Mouse (Mus musculus) spleen, adult 18-20 months (tissue): ENCODE results near the gene Fcer2a.
A peak's percentile ranks its signal among the peaks of the same experiment; 100 is the strongest.

Experiments used
- DNase-seq, 2 experiments: peaks; one replicate each; pipeline ENCODE4 v3.0.0; 2022; ENCODE audit warnings: mixed read lengths in 2 of 2

The Fcer2a gene

DNA sequence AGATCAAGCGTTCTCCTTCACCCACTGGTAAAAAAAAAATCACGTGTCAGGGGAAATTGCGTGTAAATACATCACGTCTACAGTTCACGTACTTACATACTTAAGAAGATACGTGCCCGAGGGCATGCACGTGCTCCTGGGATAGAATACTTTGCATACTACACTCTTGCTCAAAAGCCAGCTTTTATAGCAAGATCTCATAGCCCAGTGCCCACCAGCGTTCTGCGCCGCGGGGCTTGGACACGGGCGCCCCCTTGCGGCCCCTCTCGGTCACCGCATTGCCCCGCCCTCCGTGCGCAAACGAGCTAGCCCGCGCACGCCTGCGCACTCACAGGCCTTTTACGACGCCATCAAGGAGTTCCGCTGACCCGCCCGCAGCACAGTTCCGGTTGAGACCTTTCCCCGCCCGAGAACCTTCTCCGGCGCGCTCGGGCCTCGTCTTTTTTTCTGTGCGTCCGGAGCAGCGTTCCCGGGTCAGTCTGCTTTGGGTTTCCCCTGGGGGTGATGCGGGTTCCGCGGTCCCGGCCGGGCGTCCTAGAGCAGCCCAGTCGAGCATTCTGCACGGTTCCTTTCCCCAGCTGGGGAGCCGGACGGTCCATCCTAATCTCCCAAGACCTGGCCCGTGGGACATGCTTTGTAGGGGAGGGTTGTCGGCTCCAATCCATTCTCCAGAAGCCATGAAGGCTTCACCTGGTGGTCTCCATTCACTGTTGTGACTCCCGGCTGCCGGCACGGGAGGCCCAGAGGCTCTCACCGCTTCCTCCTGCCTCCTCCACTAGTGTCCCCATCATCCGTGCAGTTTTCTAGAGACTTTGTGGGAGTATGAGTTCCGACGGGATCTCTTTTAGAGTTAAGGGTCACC, 17.6 kb downstream of the Fcer2a start, which contains the start of gene Trappc5:
Gene Trappc5 (plus strand): TSS at position 169 of the 862 bp plus-strand sequence.
- DNase-seq, result peak; percentile 90 to 97

DNA sequence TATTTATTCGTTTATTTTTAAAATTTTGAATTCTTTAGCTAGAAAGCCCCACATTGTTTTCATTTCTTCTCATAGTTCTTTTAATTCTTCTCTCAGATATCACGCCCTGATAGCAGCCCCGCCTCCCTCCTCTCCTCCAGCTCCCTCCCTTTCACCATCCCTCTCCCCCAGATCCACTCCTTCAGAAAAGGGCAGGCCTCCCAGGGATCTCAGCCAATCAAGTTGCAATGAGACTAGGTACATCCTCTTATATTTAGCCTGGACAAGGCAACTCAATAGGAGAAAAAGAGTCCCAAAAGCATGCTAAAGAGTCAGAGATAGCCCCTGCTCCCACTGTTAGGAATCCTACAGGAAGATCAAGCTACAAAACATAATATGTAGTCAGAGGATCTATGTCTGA, 19.3 kb downstream of the Fcer2a start:
- DNase-seq, result no peak

DNA sequence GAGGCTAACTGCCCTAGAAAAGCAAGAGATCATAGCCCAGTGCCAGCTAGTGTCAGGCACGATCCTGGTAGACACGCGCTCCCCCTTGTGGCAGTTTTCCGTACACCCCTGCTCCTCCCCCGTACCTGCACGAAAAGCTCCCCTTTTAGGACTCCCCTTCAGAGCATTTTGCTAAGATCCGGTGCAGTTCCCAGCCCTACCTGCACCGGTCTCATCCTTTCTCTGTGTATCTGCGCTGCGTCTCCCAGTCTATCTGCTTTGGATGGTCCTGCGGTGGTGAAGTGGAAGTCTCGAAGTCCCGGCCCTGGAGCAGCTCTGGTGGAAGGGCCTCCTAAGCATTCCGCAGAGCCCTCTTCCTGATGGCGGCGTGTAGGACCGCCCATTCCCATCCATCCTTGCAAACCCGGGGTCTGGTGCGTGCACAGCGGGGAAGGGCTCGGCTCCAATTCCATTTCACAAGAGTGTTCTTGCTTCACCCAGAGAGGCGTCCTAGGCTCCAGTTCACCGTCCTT, 21.9 kb downstream of the Fcer2a start, which contains the start of gene Fcor:
Gene Fcor (minus strand): TSS at position 383 of the 512 bp plus-strand sequence.
- DNase-seq, result peak; percentile 73 to 91

DNA sequence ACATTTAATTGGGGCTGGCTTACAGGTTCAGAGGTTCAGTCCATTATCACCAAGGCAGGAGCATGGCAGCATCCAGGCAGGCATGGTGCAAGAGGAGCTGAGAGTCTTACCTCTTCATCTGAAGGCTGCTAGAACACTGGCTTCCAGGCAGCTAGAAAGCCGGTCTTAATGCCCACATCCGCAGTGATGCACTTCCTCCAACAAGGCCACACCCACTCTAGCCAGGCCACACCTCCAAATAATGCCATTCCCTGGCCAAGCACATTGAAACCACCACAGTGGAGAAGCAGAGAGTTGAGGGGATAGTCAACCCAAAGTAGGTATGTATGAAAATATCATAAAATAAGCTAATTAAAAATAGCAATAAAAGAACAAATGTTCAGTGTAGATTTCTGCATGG, 23.6 kb downstream of the Fcer2a start:
- peak; percentile 43 to 55 for DNase-seq

GRCm38 (mm10) chr8:3665507-3665906, 28.5 kb downstream of the Fcer2a start, which contains the start of gene Mcemp1:
Mcemp1 (plus strand) TSS chr8:3665754.
- no peak for DNase-seq

GRCm38 (mm10) chr8:3664405-3664804, 29.6 kb downstream of the Fcer2a start:
- DNase-seq, result no peak

GRCm38 (mm10) chr8:3660889-3661288, 33.1 kb downstream of the Fcer2a start:
- DNase-seq, result no peak

GRCm38 (mm10) chr8:3656725-3657381, 37.1 kb downstream of the Fcer2a start:
- no peak for DNase-seq

GRCm38 (mm10) chr8:3655526-3655925, 38.4 kb downstream of the Fcer2a start, which contains the start of gene Retn:
Retn (plus strand) TSS chr8:3655770.
- no peak for DNase-seq

GRCm38 (mm10) chr8:3654726-3655508, 39.1 kb downstream of the Fcer2a start:
- DNase-seq, result no peak

DNA sequence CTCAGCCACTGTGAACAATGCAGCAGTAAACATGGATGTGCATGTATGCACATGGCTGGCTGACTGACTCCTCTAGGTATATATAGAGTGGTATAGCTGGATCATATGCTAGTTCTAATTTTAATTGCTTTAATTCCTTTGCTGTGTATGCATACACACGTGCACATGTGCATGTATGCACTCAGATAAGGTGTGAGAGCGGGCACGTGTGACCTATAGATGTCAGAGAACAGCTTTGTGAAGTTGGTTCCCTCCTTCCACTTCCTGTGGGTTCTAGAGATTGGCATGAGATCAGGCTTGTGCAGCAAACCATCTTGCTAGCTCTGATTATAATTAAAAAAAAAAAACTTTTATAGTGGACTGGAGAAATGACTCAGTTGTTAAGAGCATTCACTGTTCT, 41.1 kb downstream of the Fcer2a start:
- no peak for DNase-seq

DNA sequence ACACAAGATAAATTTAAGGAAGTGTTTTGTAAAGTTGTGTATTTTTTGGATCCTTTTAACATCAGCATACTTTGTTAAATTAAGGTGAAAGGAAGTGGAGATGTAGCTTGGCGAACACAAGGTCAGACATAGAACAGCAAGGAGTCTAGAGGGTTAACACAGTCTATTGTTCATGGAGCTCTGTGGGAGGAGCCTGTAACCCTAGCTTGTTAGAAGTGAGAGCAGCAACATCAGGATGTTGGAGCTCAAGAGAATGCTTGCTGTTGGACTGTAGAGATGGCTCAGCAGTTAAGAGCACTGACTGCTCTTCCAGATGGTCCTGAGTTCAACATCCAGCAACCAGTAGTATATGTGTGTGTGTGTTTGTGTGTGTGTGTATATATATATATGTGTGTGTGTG, 45.0 kb downstream of the Fcer2a start:
- no peak for DNase-seq

DNA sequence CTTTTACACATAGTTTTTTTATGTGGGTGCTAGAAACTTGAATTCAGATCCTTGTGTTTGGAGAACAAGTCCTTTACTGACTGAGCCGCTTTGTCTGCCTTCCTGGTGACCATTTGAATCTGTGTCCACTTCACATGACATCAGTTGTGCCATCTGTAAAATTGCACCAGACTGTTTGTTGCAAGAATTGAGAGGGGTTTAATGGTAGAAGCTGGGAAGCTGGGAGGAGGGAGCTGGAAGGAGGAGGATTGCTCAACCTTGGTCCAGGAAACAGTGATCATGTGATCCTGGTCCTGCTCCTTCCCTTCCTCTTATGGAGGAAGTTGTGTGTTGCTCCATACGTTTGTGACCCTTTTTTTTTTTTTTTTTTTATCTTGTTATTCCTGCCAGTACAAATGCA, 45.7 kb downstream of the Fcer2a start:
- no peak for DNase-seq

DNA sequence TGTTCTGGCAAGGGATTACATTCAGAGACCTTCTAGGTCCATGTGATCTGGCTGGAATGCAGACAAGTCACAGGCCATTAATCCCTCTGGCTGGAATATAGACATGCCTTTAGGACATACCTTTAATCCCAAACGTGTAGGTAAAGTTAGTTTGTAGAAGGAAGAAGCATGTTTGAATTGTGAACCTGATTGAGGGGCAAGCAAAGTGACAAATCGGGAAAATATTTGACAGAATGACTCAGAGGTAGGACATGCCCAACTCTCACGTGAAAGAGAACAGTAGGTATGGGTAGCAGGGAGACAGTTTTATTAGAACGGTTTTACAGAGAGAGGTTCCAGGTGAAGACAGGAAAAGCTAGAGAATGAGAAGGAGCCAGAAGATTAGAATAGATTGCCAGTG, 46.4 kb downstream of the Fcer2a start:
- no peak for DNase-seq

- DNase-seq, result no peak
Measured at GRCm38 (mm10) chr8:3646824-3647531, 47.0 kb downstream of the Fcer2a start.

GRCm38 (mm10) chr8:3645804-3646203, 48.2 kb downstream of the Fcer2a start:
- DNase-seq, result peak; percentile 36 to 67
